Mouse (Mus musculus): Measurements from ENCODE around the gene Acta2. TPM values are rescaled to one million over a fixed set of nuclear protein-coding genes. Genes with fewer than 3 reads are reported as not detected.

Acta2 gene
- 801 and 904 TPM in 2 replicates for polyA plus RNA-seq (2015; fragmentation: Nextera tagmentation; extraction: Ambion mirVana)

- ATAC-seq (ENCODE audit: borderline replicate concordance, extremely low read depth, low FRiP score, low TSS enrichment) = peak; percentile 89
- Histone ChIP-seq H3K36me3 (no peaks in the 10 kb centered on the region), H3K27me3 (no peaks in the 10 kb centered on the region), H3K4me2 (peak within 1 kb of the TSS; percentile 48), H3K9me3 (no peaks in the 10 kb centered on the region), H3K9ac (peak within 1 kb of the TSS; percentile 48), H3K27ac (peak within 1 kb of the TSS; percentile 90), H3K4me1 (peaks cover 24% of the 10 kb centered on the region), H3K4me3 (peak within 1 kb of the TSS; percentile 43)
- 23% methylated on average over 16 of the region's 16 CpGs for WGBS
These were observed at the start of gene Acta2 for GRCm38 (mm10) chr19:34254880-34255681. TSS of gene Acta2 (minus strand) at chr19:34255590.

- no peak overlapping the region for H3K9ac ChIP-seq
- no peak for ATAC-seq (ENCODE audit: borderline replicate concordance, extremely low read depth, low FRiP score, low TSS enrichment)
- no peaks in the 10 kb centered on the region for H3K9me3 ChIP-seq
These were observed 49.5 kb upstream of the Acta2 start for GRCm38 (mm10) chr19:34304917-34305316.

GRCm38 (mm10) chr19:34300430-34300829 lies 45.0 kb upstream of the Acta2 start:
- Histone ChIP-seq H3K27ac (no peak overlapping the region), H3K4me1 (no peaks in the 10 kb centered on the region), H3K4me2 (no peak overlapping the region), H3K36me3 (no peaks in the 10 kb centered on the region), H3K9ac (no peak overlapping the region), H3K4me3 (no peak overlapping the region), H3K27me3 (no peaks in the 10 kb centered on the region), H3K9me3 (no peaks in the 10 kb centered on the region)
- 70% methylated on average over 2 of the region's 2 CpGs for WGBS
- no peak for ATAC-seq (ENCODE audit: borderline replicate concordance, extremely low read depth, low FRiP score, low TSS enrichment)

More at GRCm38 (mm10) chr19:34304917-34305316, 49.5 kb upstream of the Acta2 start:
- Histone ChIP-seq H3K27ac (no peak overlapping the region), H3K4me2 (no peak overlapping the region), H3K4me1 (no peaks in the 10 kb centered on the region), H3K4me3 (no peak overlapping the region), H3K36me3 (no peaks in the 10 kb centered on the region), H3K27me3 (no peaks in the 10 kb centered on the region)

- H3K9ac ChIP-seq = no peak overlapping the region
- H3K27ac ChIP-seq = no peak overlapping the region
- H3K36me3 ChIP-seq = no peaks in the 10 kb centered on the region
- H3K27me3 ChIP-seq = no peaks in the 10 kb centered on the region
- H3K4me2 ChIP-seq = no peak overlapping the region
- no peak for ATAC-seq (ENCODE audit: borderline replicate concordance, extremely low read depth, low FRiP score, low TSS enrichment)
- no peaks in the 10 kb centered on the region for H3K4me1 ChIP-seq
- WGBS = 50% methylated on average over 4 of the region's 4 CpGs
- no peak overlapping the region for H3K4me3 ChIP-seq
- H3K9me3 ChIP-seq = no peaks in the 10 kb centered on the region
These were observed 43.8 kb upstream of the Acta2 start for GRCm38 (mm10) chr19:34299229-34299628.

- WGBS = 70% methylated on average over 1 of the region's 1 CpGs
- H3K36me3 ChIP-seq = no peaks in the 10 kb centered on the region
- H3K4me2 ChIP-seq = no peak overlapping the region
- no peaks in the 10 kb centered on the region for H3K27me3 ChIP-seq
- H3K4me3 ChIP-seq = no peak overlapping the region
- ATAC-seq (ENCODE audit: borderline replicate concordance, extremely low read depth, low FRiP score, low TSS enrichment) = no peak
- no peak overlapping the region for H3K9ac ChIP-seq
- no peaks in the 10 kb centered on the region for H3K4me1 ChIP-seq
- no peak overlapping the region for H3K27ac ChIP-seq
- no peaks in the 10 kb centered on the region for H3K9me3 ChIP-seq
These were observed 43.1 kb upstream of the Acta2 start for GRCm38 (mm10) chr19:34298531-34298930.

- WGBS = 58% methylated on average over 6 of the region's 6 CpGs
- no peak for ATAC-seq (ENCODE audit: borderline replicate concordance, extremely low read depth, low FRiP score, low TSS enrichment)
These were observed 40.1 kb upstream of the Acta2 start for GRCm38 (mm10) chr19:34295442-34295841.

GRCm38 (mm10) chr19:34293376-34293947 lies 38.1 kb upstream of the Acta2 start:
- Histone ChIP-seq H3K9me3 (no peaks in the 10 kb centered on the region), H3K27me3 (no peaks in the 10 kb centered on the region), H3K36me3 (no peaks in the 10 kb centered on the region), H3K4me1 (peaks cover 8% of the 10 kb centered on the region; the same call in 1 of the 2 replicates), H3K4me2 (no peak overlapping the region), H3K27ac (no peak overlapping the region), H3K9ac (no peak overlapping the region), H3K4me3 (no peak overlapping the region)
- WGBS = 69% methylated on average over 3 of the region's 3 CpGs
- ATAC-seq (ENCODE audit: borderline replicate concordance, extremely low read depth, low FRiP score, low TSS enrichment) = no peak

More at GRCm38 (mm10) chr19:34295442-34295841, 40.1 kb upstream of the Acta2 start:
- H3K4me3 ChIP-seq = no peak overlapping the region
- H3K9ac ChIP-seq = no peak overlapping the region
- no peaks in the 10 kb centered on the region for H3K27me3 ChIP-seq
- peaks cover 3% of the 10 kb centered on the region; the same call in 1 of the 2 replicates for H3K4me1 ChIP-seq
- H3K4me2 ChIP-seq = no peak overlapping the region
- H3K9me3 ChIP-seq = no peaks in the 10 kb centered on the region
- no peak overlapping the region for H3K27ac ChIP-seq
- H3K36me3 ChIP-seq = no peaks in the 10 kb centered on the region

GRCm38 (mm10) chr19:34292701-34293100 lies 37.3 kb upstream of the Acta2 start:
- no peak overlapping the region for H3K4me3 ChIP-seq
- 67% methylated on average over 2 of the region's 2 CpGs for WGBS
- H3K4me1 ChIP-seq = peaks cover 8% of the 10 kb centered on the region; the same call in 1 of the 2 replicates
- H3K27ac ChIP-seq = no peak overlapping the region
- no peak overlapping the region for H3K4me2 ChIP-seq
- ATAC-seq (ENCODE audit: borderline replicate concordance, extremely low read depth, low FRiP score, low TSS enrichment) = no peak
- no peaks in the 10 kb centered on the region for H3K27me3 ChIP-seq
- no peak overlapping the region for H3K9ac ChIP-seq
- no peaks in the 10 kb centered on the region for H3K36me3 ChIP-seq
- H3K9me3 ChIP-seq = no peaks in the 10 kb centered on the region

- Histone ChIP-seq H3K9ac (no peak overlapping the region), H3K9me3 (no peaks in the 10 kb centered on the region), H3K4me3 (no peak overlapping the region), H3K36me3 (no peaks in the 10 kb centered on the region), H3K4me1 (peaks cover 8% of the 10 kb centered on the region; the same call in 1 of the 2 replicates), H3K4me2 (peak overlapping the region; percentile 94; the same call in 1 of the 2 replicates), H3K27ac (no peak overlapping the region), H3K27me3 (no peaks in the 10 kb centered on the region)
- 71% methylated on average over 5 of the region's 5 CpGs for WGBS
- no peak for ATAC-seq (ENCODE audit: borderline replicate concordance, extremely low read depth, low FRiP score, low TSS enrichment)
These were observed 36.6 kb upstream of the Acta2 start for GRCm38 (mm10) chr19:34291956-34292355.

- H3K27me3 ChIP-seq = no peaks in the 10 kb centered on the region
- peak overlapping the region; percentile 39; the same call in 1 of the 2 replicates for H3K9ac ChIP-seq
- H3K4me2 ChIP-seq = peak overlapping the region; percentile 94
- no peaks in the 10 kb centered on the region for H3K9me3 ChIP-seq
- H3K36me3 ChIP-seq = no peaks in the 10 kb centered on the region
- no peak for ATAC-seq (ENCODE audit: borderline replicate concordance, extremely low read depth, low FRiP score, low TSS enrichment)
- peak overlapping the region; percentile 66; the same call in 1 of the 2 replicates for H3K27ac ChIP-seq
- peak overlapping the region; percentile 52 for H3K4me3 ChIP-seq
- 39% methylated on average over 8 of the region's 8 CpGs for WGBS
- H3K4me1 ChIP-seq = peaks cover 8% of the 10 kb centered on the region; the same call in 1 of the 2 replicates
These were observed 36.0 kb upstream of the Acta2 start for GRCm38 (mm10) chr19:34291379-34291778.

GRCm38 (mm10) chr19:34290872-34291341 lies 35.5 kb upstream of the Acta2 start:
- ATAC-seq (ENCODE audit: borderline replicate concordance, extremely low read depth, low FRiP score, low TSS enrichment) = peak; percentile 51; the same call in 1 of the 2 replicates
- Histone ChIP-seq H3K9me3 (no peaks in the 10 kb centered on the region), H3K27ac (peak overlapping the region; percentile 66), H3K27me3 (no peaks in the 10 kb centered on the region), H3K4me3 (peak overlapping the region; percentile 52), H3K4me1 (peaks cover 8% of the 10 kb centered on the region; the same call in 1 of the 2 replicates), H3K9ac (peak overlapping the region; percentile 39), H3K4me2 (peak overlapping the region; percentile 94), H3K36me3 (no peaks in the 10 kb centered on the region)
- 3% methylated on average over 15 of the region's 15 CpGs for WGBS
